Mouse (Mus musculus) large intestine, adult 2 months (tissue): ENCODE results near the gene Ankrd9. TPM values are rescaled to one million over a fixed set of nuclear protein-coding genes. Genes with fewer than 3 reads are reported as not detected.
A peak's percentile ranks its signal among the peaks of the same experiment; 100 is the strongest.

Experiments used
- DNase-seq: peaks from one replicate; pipeline ENCODE4 v3.0.0-alpha.2; 2012; ENCODE audit warnings: low read depth, low spot score
- WGBS: fragments of 180-500 bp; shearing (Covaris S2); methylation state at CpG from one replicate; pipeline ENCODE4 v1.1.7; 2018; 5-methylcytosine and 5-hydroxymethylcytosine counted together
- polyA plus RNA-seq: library from polyadenylated mRNA; depleted of rRNA; stranded (reverse); fragments of >200 nt; gene quantifications from 2 replicates; pipeline ENCODE4 v1.2.3, GENCODE M21; 2012; rRNA removed

Gene Ankrd9
- 39.5 and 58.7 TPM in 2 replicates for polyA plus RNA-seq

GRCm38 (mm10) chr12:110978607-110979406 lies at the start of gene Ankrd9:
TSS of gene Ankrd9 (minus strand) at chr12:110979040.
- DNase-seq, result peak; percentile 81
- under 1% methylated on average over 89 of the region's 90 CpGs for WGBS

GRCm38 (mm10) chr12:111021577-111021976 lies 42.7 kb upstream of the Ankrd9 start:
- 65% methylated on average over 3 of the region's 3 CpGs for WGBS
- DNase-seq, result no peak

- 57% methylated on average over 1 of the region's 1 CpGs for WGBS
- DNase-seq, result no peak
These were observed 42.3 kb upstream of the Ankrd9 start for GRCm38 (mm10) chr12:111021138-111021537.

GRCm38 (mm10) chr12:111019086-111019485 lies 40.2 kb upstream of the Ankrd9 start:
- 92% methylated on average over 2 of the region's 2 CpGs for WGBS
- DNase-seq, result no peak

GRCm38 (mm10) chr12:111018068-111018467 lies 39.2 kb upstream of the Ankrd9 start:
- no peak for DNase-seq
- WGBS, result 92% methylated on average over 11 of the region's 11 CpGs

- 87% methylated on average over 3 of the region's 3 CpGs for WGBS
- DNase-seq, result no peak
These were observed 38.0 kb upstream of the Ankrd9 start for GRCm38 (mm10) chr12:111016807-111017206.

GRCm38 (mm10) chr12:111009615-111010257 lies 30.9 kb upstream of the Ankrd9 start:
- no peak for DNase-seq
- WGBS, result 61% methylated on average over 6 of the region's 6 CpGs

- peak; percentile 96 for DNase-seq
- 20% methylated on average over 11 of the region's 11 CpGs for WGBS
These were observed 30.0 kb upstream of the Ankrd9 start for GRCm38 (mm10) chr12:111008500-111009490.

GRCm38 (mm10) chr12:111007134-111008103 lies 28.6 kb upstream of the Ankrd9 start:
- peak; percentile 85 for DNase-seq
- WGBS, result 25% methylated on average over 14 of the region's 14 CpGs

- DNase-seq, result no peak
- WGBS, result 29% methylated on average over 5 of the region's 5 CpGs
These were observed 27.5 kb upstream of the Ankrd9 start for GRCm38 (mm10) chr12:111006339-111006738.

- WGBS, result 28% methylated on average over 6 of the region's 6 CpGs
- DNase-seq, result no peak
These were observed 27.0 kb upstream of the Ankrd9 start for GRCm38 (mm10) chr12:111005803-111006202.

GRCm38 (mm10) chr12:111004142-111004541 lies 25.3 kb upstream of the Ankrd9 start:
- no peak for DNase-seq
- 42% methylated on average over 9 of the region's 9 CpGs for WGBS

GRCm38 (mm10) chr12:111000956-111001355 lies 22.1 kb upstream of the Ankrd9 start:
- DNase-seq, result no peak
- WGBS, result 98% methylated on average over 7 of the region's 7 CpGs

GRCm38 (mm10) chr12:110999820-111000219 lies 21.0 kb upstream of the Ankrd9 start:
- no peak for DNase-seq
- WGBS, result 95% methylated on average over 2 of the region's 2 CpGs

- no peak for DNase-seq
- 96% methylated on average over 11 of the region's 11 CpGs for WGBS
These were observed 19.3 kb upstream of the Ankrd9 start for GRCm38 (mm10) chr12:110998092-110998491.

GRCm38 (mm10) chr12:110994666-110995065 lies 15.8 kb upstream of the Ankrd9 start:
- 58% methylated on average over 12 of the region's 12 CpGs for WGBS
- DNase-seq, result no peak

- DNase-seq, result no peak
- WGBS, result 46% methylated on average over 3 of the region's 3 CpGs
These were observed 14.4 kb upstream of the Ankrd9 start for GRCm38 (mm10) chr12:110993226-110993625.

- no peak for DNase-seq
- 51% methylated on average over 12 of the region's 12 CpGs for WGBS
These were observed 13.9 kb upstream of the Ankrd9 start for GRCm38 (mm10) chr12:110992771-110993170.

GRCm38 (mm10) chr12:110992128-110992553 lies 13.3 kb upstream of the Ankrd9 start:
- under 1% methylated on average over 24 of the region's 24 CpGs for WGBS
- no peak for DNase-seq
